Mouse (Mus musculus) lung, adult 18-20 months (tissue): Measurements from ENCODE around the gene Gm21778.
"Not testable (repeated sequence)": the region's sequence is repeated elsewhere in the genome, so short reads cannot be mapped to it uniquely, and the experiment has no call there.

Source experiments
- DNase-seq, 2 experiments: peaks; one replicate each; pipeline ENCODE4 v3.0.0; 2022; ENCODE audit warnings: mixed read lengths in 2 of 2

The Gm21778 gene

DNA sequence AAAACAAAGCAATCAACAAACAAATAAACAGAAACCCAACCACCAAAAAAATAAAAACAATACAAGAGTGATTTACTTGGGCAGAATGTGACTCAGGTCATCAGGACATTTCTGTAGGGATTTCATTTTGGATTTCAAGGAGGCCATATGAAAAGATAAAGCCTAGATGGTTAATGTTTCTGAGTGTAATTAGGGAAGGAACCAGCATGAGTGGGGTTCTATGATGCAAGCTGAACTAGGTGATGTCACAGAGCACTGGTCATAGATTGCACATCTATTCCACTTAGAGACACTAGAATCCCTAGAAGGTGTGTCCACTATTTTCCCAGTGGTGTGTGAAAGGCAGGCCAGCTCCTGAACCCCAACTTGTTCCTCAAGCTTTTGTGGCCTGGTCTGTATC lies at the start of gene Gm21778:
Gm21778 (plus strand) TSS at position 301 of the 400 bp plus-strand sequence.
- not testable (repeated sequence) for DNase-seq
